Mouse (Mus musculus) kidney, postnatal 0 days (tissue): ENCODE results near the gene Msantd1. TPM values are rescaled to one million over a fixed set of nuclear protein-coding genes. Genes with fewer than 3 reads are reported as not detected.
"Not testable (repeated sequence)": the region's sequence is repeated elsewhere in the genome, so short reads cannot be mapped to it uniquely, and the experiment has no call there.

Experiments
- ATAC-seq: fragments of 200-750 bp; cut with Nextera tagmentation; replicated peaks from 2 replicates; pipeline ENCODE4 v1.8.0; 2017; ENCODE audit warnings: low read depth, moderate number of reproducible peaks, moderate TSS enrichment, moderate library complexity; ENCODE audit not compliant: low FRiP score
- DNase-seq: peaks from one replicate; pipeline ENCODE4 v3.0.0-alpha.2; 2016; ENCODE audit warnings: low spot score
- H3K27ac ChIP-seq: fragments of 300-500 bp; sonication (generic); 2 replicates; pipeline ENCODE4 v1.5.1; 2014; ENCODE audit warnings: mild to moderate bottlenecking
- H3K27me3 ChIP-seq: fragments of 300-500 bp; sonication (generic); 2 replicates; pipeline ENCODE4 v1.6.1; 2014; ENCODE audit warnings: low read length, mixed read lengths; ENCODE audit not compliant: insufficient read depth
- H3K36me3 ChIP-seq: fragments of 300-500 bp; sonication (generic); 2 replicates; pipeline ENCODE4 v1.6.1; 2014; ENCODE audit warnings: low read length, mixed read lengths; ENCODE audit not compliant: insufficient read depth
- H3K4me1 ChIP-seq: fragments of 300-500 bp; sonication (generic); replicated peaks from 2 replicates; pipeline ENCODE4 v1.6.1; 2014; ENCODE audit warnings: antibody characterized with exemption, low read length, mixed read lengths; ENCODE audit not compliant: insufficient read depth
- H3K4me2 ChIP-seq: fragments of 300-500 bp; sonication (generic); 2 replicates; pipeline ENCODE4 v1.6.1; 2014; ENCODE audit warnings: mild to moderate bottlenecking, low read length, moderate library complexity, mixed read lengths
- H3K4me3 ChIP-seq: fragments of 300-500 bp; sonication (generic); replicated peaks from 2 replicates; pipeline ENCODE4 v1.5.1; 2014; ENCODE audit warnings: low read depth, low read length
- H3K9ac ChIP-seq: fragments of 300-500 bp; sonication (generic); 2 replicates; pipeline ENCODE4 v1.6.1; 2014; ENCODE audit warnings: low read depth, low read length
- H3K9me3 ChIP-seq: fragments of 300-500 bp; sonication (generic); replicated peaks from 2 replicates; pipeline ENCODE4 v1.6.1; 2016; ENCODE audit warnings: low read length, inconsistent platforms, mixed read lengths
- CTCF ChIP-seq: IDR thresholded peaks from 2 replicates; pipeline ENCODE4 v1.5.1; 2016; ENCODE audit warnings: antibody characterized with exemption, low read depth, mild to moderate bottlenecking, moderate library complexity
- WGBS: fragments of 180-500 bp; shearing (Covaris S2); extraction: QIAGEN DNeasy Blood & Tissue Kit; methylation state at CpG from one replicate; pipeline ENCODE4 v1.1.7; 2014; 5-methylcytosine and 5-hydroxymethylcytosine counted together
- polyA plus RNA-seq: library from polyadenylated mRNA; unstranded; fragments of >200 nt; fragmentation: Nextera tagmentation; extraction: Ambion mirVana; gene quantifications from 2 replicates; pipeline ENCODE4 v1.2.1, GENCODE M21; 2015

Msantd1 gene
- 0.25 and 0.64 TPM in 2 replicates for polyA plus RNA-seq

GRCm38 (mm10) chr5:34907910-34908725 is at the start of gene Msantd1:
Gene Msantd1, plus strand, starts transcription at chr5:34908012.
- Histone ChIP-seq H3K27ac (no peak within 1 kb of the TSS), H3K36me3 (peaks cover 46% of the 10 kb centered on the region), H3K9me3 (no peaks in the 10 kb centered on the region), H3K4me3 (no peak within 1 kb of the TSS), H3K9ac (no peak within 1 kb of the TSS), H3K4me2 (no peak within 1 kb of the TSS), H3K27me3 (no peaks in the 10 kb centered on the region), H3K4me1 (no peaks in the 10 kb centered on the region)
- ATAC-seq = no peak
- 82% methylated on average over 6 of the region's 6 CpGs for WGBS
- no peak for DNase-seq
- TF ChIP-seq CTCF = no peak

DNA sequence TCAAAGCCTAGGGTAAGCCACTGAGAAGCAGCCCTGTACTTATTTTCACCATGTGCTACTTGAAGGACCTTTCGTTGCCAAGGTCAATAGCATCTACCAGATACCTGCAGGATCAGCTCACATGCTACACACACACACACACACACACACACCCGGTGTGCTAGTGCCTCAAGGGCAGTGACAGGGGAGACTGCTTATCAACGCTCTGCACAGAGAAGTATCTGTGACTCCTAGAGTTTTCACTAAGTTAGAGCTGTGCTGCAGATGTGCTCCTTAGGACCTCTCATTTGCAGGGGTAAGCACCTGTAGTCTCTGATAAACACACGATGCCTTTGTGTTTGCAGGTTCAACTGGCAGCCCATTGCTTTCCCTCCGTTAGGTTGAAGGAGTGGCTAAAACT is 42.4 kb upstream of the Msantd1 start:
- Histone ChIP-seq H3K4me3 (no peak overlapping the region), H3K36me3 (peaks cover 31% of the 10 kb centered on the region), H3K9ac (no peak overlapping the region), H3K27me3 (no peaks in the 10 kb centered on the region), H3K27ac (no peak overlapping the region), H3K4me1 (no peaks in the 10 kb centered on the region), H3K4me2 (no peak overlapping the region), H3K9me3 (no peaks in the 10 kb centered on the region)
- no peak for TF ChIP-seq CTCF
- DNase-seq (no peak), ATAC-seq (no peak)
- WGBS = 92% methylated on average over 5 of the region's 5 CpGs

DNA sequence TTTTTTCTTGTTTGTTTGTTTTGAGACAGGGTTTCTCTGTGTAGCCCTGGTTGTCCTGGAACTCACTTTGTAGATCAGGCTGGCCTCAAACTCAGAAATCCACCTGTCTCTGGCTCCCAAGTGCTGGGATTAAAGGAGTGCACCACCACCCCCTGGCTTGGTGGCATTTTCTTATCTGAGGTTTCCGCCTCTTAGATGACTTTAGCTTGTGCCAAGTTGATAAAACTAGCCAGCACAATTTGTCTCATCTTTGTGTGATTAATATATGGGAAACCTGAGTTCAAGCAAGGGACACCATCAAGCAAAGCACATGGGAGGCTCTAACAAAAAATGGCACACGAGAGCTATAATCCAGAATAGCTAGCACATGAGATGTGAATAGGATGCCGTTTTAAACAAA is 27.5 kb upstream of the Msantd1 start:
- not testable (repeated sequence) for H3K4me3 ChIP-seq, H3K9ac ChIP-seq, H3K4me2 ChIP-seq, H3K4me1 ChIP-seq, DNase-seq, H3K9me3 ChIP-seq, H3K27ac ChIP-seq, ATAC-seq, H3K27me3 ChIP-seq
- H3K36me3 ChIP-seq = peaks cover 59% of the 10 kb centered on the region
- WGBS = 95% methylated on average over 3 of the region's 3 CpGs

GRCm38 (mm10) chr5:34881023-34881422 is 26.8 kb upstream of the Msantd1 start:
- DNase-seq (no peak), ATAC-seq (no peak)
- Histone ChIP-seq H3K4me3 (no peak overlapping the region), H3K27ac (no peak overlapping the region), H3K4me2 (no peak overlapping the region), H3K36me3 (peaks cover 60% of the 10 kb centered on the region), H3K4me1 (no peaks in the 10 kb centered on the region), H3K9ac (no peak overlapping the region), H3K27me3 (no peaks in the 10 kb centered on the region), H3K9me3 (no peaks in the 10 kb centered on the region)
- 95% methylated on average over 3 of the region's 3 CpGs for WGBS
- TF ChIP-seq CTCF = no peak

DNA sequence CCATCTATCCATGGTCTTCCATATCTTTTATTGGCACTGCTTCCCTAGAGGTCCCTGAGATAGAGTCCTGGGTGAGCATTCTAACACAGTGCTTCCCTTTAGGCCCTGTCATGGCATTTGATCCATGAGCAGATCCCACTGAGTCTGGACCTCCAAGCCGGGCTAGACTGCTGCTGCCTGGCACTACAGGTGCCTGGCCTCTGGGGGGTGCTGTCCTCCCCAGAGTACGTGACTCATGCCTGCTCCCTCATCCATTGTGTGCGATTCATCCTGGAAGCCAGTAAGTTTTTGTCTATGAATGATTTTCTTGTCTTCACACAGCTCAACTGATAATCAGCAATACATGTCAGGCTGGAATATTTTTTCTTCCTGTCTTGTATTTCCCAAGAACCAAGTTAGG is 22.6 kb upstream of the Msantd1 start:
- ATAC-seq (no peak), DNase-seq (no peak)
- Histone ChIP-seq H3K27me3 (no peaks in the 10 kb centered on the region), H3K4me3 (no peak overlapping the region), H3K27ac (no peak overlapping the region), H3K36me3 (peaks cover 39% of the 10 kb centered on the region), H3K4me1 (no peaks in the 10 kb centered on the region), H3K9me3 (no peaks in the 10 kb centered on the region), H3K4me2 (no peak overlapping the region), H3K9ac (no peak overlapping the region)
- 87% methylated on average over 3 of the region's 3 CpGs for WGBS
- peak; percentile 26 for TF ChIP-seq CTCF

DNA sequence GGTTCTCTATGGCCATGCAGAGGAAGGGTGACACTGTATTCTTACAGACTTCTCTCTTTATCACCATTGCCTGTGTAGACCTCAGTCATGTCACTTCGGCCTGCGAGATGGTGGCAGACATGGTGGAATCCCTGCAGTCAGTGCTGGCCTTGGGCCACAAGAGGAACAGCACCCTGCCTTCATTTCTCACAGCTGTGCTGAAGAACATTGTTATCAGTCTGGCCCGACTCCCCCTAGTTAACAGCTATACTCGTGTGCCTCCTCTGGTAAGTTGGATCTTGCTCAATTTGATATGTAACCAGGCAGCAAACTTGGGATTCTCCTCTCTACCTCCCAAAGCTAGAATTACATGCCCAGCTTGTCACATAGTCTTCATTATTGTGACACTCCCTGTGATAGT is 18.6 kb upstream of the Msantd1 start:
- Histone ChIP-seq H3K4me2 (no peak overlapping the region), H3K4me3 (no peak overlapping the region), H3K9ac (no peak overlapping the region), H3K27ac (no peak overlapping the region), H3K9me3 (no peaks in the 10 kb centered on the region), H3K4me1 (no peaks in the 10 kb centered on the region), H3K27me3 (no peaks in the 10 kb centered on the region), H3K36me3 (peaks cover 33% of the 10 kb centered on the region)
- DNase-seq (no peak), ATAC-seq (no peak)
- WGBS = 91% methylated on average over 4 of the region's 4 CpGs
- TF ChIP-seq CTCF = no peak
